Mouse (Mus musculus): Measurements from ENCODE around the gene Ccdc141.

Ccdc141 gene

DNA sequence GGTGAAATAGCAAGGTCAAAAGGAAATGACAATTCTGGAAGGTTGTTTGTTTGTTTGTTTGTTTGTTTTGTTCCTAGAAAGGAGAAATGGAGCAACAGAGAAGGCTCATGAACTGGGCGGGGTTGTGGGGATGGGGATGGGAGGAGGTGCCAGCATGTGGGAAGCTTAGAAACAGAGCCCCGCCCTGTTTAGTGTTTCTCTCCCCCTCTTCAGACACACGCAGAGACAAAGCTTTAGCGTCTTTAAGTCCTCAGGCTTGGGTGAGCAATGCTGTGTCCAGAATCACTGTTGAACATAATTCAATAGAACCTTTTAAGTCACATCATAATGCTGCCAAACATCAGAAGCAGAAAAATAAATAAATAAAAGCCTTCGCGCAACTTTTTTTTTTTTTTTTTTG lies 96.1 kb downstream of the Ccdc141 start:
- TF ChIP-seq GATA4 (IDR thresholded peaks at IDR 0.05; ENCODE audit: insufficient replicate concordance, low read length), result no peak

DNA sequence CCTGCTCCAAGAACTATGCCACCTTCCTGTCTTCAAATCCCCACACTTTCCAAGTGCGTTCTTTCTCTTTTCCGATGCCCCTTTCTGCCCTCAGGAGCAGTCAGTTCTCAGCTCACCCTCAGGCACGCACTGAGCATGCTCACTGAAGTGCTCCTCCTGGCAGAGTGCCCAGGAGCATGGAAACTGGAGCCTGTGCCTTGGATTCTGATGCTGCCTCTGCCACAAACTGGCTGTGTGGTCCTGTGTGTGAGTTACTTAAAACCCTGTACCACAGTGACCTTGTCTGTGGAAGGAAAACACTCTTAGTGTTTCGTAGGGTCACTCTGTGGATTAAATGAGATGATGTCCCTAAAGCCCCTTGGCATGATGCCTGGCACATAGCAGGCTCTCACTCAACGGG lies 96.5 kb downstream of the Ccdc141 start:
- TF ChIP-seq GATA4 (IDR thresholded peaks at IDR 0.05; ENCODE audit: insufficient replicate concordance, low read length), result no peak

DNA sequence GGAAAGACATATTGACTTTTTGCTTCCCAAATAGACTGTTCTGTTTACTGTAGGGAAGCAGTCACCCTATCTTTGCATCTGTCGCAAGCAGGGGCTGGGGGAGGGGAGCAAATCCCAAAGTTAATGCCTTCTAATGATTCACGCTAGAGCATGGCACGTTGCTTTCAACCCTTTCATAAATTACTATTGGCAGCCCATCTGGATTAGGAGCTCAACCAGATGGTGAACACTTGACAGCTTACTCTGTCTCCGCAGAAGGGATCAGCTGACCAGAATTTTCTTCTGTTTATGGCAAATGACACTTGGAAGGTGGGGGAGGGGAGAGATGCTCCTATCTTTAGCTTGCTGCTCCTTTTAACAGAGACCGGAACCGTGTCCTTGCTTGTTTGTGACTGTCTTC lies 105.1 kb downstream of the Ccdc141 start:
- TF ChIP-seq GATA4 (IDR thresholded peaks at IDR 0.05; ENCODE audit: insufficient replicate concordance, low read length), result no peak

DNA sequence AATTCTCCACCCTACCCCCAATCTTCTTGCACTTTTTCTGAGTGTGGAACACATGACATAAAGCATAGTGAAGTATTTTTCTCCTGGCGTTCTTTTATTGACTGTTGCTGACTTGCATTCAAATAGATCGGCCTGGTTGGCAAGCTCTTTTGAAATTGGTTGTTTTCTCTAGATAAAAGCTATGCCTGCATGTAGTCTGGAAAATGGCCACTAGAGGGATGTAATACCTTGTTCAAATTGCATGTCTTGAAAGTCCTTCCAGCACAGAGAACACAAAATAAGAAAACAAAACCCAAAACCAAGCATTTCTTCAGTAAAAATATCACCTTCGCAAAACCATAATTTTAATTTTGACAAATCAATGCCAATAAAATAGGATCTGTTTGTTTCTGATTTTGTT lies 108.6 kb downstream of the Ccdc141 start:
- no peak for TF ChIP-seq GATA4 (IDR thresholded peaks at IDR 0.05; ENCODE audit: insufficient replicate concordance, low read length)

DNA sequence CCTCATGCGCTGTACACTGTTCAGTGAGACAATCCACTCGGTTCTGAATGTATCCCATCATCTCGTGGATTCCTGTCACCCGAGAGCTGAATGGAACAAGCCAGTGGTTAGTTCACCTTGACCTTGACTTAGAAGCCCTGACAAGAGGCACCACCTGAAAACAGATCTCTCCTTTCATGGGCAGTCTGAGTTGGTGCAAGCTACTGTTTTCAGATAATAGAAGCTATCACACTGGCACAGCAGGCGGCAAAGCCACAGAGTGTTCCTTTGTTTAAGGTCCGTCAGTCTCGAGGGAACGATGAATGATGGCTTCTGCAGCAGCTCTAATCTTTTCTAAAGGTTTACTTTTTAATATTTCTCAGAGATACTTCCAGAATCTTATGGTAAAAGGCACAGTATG lies 110.8 kb downstream of the Ccdc141 start:
- no peak for TF ChIP-seq GATA4 (IDR thresholded peaks at IDR 0.05; ENCODE audit: insufficient replicate concordance, low read length)

DNA sequence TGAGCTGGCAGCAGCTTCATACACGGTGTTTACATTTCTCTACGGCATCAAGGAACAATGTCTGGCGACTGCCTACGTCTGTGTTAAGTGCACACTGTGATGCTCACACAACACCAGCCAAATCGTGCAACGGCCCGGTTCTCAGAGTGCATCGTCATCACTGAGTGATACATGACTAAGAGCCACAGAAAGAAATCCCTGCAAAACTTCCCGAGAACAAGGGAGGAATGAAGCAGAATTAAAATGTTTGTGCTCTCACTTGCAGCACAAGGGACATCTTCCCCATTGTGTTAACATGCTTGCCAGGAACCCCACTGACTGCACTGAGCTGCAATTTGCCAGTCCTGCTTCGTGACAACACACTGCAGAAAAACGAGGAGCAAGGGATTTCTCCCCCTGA lies 114.1 kb downstream of the Ccdc141 start:
- TF ChIP-seq GATA4 (IDR thresholded peaks at IDR 0.05; ENCODE audit: insufficient replicate concordance, low read length), result no peak

DNA sequence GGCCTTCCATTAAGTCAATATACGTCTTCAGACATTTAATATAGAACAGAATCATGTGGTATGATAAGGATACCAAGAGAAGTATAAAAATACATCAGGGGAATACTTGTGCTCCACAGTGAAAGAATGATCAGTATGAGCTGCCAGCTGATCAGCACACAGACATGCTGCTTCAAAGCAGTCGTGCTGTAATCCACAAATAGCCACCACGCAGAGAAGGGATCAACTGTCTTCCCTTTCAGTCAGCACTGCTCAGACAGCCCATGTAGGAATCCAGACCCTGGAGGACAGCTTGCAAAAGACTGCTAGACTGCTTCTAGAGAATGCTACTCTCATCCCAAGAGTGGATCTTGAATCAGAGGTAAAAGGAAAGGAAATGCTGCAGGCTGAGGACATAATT lies 127.5 kb downstream of the Ccdc141 start:
- no peak for TF ChIP-seq GATA4 (IDR thresholded peaks at IDR 0.05; ENCODE audit: insufficient replicate concordance, low read length)

DNA sequence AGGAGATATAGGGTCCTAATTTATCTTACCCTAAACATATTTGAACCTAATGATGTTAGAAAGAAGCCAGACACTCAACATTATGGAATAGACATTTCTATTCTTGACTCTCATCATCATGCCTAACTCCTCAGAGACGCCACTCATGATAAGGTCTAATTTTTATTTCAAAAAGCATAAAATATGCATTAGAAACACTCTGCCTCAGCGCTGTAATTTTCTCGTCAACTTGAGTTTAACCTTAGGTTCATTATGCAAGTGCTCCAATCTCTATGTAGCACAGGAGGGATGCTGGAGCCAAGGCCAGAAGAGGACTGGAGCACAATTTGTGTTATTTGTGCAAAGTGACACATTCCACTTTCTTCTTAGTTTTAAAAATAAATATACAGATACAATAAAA lies 130.8 kb downstream of the Ccdc141 start:
- no peak for TF ChIP-seq GATA4 (IDR thresholded peaks at IDR 0.05; ENCODE audit: insufficient replicate concordance, low read length)

DNA sequence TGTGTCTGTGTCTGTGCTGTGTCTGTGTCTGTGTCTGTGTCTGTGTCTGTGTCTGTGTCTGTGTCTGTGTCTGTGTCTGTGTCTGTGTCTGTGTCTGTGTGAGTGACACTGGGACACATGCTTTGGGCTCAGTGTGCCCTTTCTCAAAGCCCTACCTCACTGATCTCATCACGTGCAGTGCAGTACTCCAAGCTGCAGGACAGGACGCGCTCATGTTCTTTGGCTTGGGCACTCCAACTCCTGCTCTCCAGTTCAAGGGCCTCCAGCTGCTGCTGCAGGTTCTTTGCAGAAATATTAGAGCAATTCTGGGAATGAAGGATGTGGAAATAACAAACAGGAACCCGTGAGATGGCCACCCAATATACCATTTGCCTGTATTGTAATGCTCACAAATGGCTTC lies 131.2 kb downstream of the Ccdc141 start:
- no peak for TF ChIP-seq GATA4 (IDR thresholded peaks at IDR 0.05; ENCODE audit: insufficient replicate concordance, low read length)

DNA sequence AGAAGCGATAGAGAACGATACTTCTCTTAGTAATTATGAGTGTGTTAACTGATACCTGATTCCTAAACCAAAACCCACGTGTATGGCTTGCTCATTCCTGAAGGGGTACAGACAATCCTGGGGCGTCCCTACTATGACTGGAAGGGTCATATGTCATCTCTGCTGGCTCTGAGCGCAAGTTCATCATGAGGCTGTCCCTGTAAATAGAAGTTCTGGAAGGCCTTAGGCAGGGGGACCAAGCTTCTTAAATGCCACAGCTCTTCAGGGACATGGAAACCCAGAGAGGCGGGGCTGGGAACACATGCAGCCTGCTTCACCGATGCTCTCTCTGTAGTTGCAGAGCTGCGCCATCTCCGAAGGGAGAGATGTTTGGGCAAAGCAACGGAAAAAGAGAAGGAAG lies 133.2 kb downstream of the Ccdc141 start:
- no peak for TF ChIP-seq GATA4 (IDR thresholded peaks at IDR 0.05; ENCODE audit: insufficient replicate concordance, low read length)

DNA sequence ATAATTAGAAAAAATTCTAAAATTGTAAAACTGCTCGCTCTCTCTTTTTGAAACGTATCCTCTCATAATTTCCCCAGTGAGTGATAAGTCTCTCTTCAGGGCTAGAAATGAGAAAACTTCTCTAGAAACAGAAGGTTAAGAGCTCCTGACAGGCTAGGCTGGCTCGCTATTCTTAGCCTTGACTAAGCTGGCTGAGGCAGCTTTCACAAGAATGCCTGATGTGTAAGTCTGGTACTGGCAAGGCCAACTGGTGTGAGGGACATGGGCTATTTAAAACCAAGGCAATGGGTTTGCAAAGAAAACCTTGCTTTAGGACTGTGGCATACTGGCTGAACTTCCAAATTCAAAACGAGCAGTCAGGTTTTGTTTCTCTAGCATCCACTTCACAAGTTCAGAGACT lies 136.3 kb downstream of the Ccdc141 start:
- no peak for TF ChIP-seq GATA4 (IDR thresholded peaks at IDR 0.05; ENCODE audit: insufficient replicate concordance, low read length)

DNA sequence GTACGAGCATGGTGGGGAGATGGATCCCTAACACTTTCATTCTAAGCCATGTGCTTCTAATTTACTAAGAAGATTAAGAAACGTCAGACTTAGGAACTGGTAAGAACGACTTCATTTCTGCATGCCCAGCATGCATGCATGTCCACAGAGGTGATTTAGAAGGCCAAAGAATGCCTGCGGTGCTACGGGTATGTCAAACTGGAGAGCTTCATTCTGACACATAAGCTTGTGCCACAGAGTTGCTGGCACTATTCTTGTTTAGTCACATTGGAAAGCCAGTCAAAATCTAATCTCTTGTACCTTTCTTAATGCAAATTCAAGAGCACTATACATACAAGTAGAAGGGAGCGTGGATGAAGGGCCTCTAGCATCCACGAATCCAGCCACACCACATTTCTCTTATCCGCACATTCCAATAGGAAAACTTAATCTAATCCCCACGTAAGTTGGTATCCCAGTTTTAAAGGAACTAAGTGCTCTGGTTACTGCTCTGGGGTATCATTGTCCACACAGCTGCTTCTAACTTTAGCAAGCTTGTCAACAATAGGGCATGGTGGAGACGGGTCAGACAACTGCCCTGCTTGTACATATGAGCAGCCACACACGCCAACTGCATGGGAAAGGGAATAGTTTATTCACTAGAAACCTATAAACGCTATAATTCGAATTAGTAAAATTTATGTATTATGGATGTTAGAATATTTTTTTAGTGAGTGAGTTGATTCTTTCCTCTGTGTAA lies 136.9 kb downstream of the Ccdc141 start:
- no peak for TF ChIP-seq GATA4 (IDR thresholded peaks at IDR 0.05; ENCODE audit: insufficient replicate concordance, low read length)

DNA sequence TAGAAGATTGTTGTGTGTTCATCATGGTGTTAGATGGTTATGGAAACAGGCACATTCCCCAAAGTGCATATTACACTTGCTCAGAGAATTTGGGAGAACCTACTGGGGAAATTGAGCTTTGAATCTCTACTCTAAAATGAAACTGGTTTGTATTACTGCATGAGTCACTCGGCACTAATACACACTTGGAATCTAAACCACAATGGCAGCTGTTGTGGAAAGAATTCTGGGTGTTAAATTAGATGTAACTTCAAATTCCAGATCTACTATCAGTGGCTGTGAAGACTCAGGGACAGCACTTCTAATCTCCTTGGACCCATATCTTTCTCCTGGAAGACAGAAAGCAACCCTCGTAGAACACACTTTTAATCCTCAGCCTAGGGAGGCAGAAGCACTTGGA lies 149.8 kb downstream of the Ccdc141 start:
- no peak for TF ChIP-seq GATA4 (IDR thresholded peaks at IDR 0.05; ENCODE audit: insufficient replicate concordance, low read length)

DNA sequence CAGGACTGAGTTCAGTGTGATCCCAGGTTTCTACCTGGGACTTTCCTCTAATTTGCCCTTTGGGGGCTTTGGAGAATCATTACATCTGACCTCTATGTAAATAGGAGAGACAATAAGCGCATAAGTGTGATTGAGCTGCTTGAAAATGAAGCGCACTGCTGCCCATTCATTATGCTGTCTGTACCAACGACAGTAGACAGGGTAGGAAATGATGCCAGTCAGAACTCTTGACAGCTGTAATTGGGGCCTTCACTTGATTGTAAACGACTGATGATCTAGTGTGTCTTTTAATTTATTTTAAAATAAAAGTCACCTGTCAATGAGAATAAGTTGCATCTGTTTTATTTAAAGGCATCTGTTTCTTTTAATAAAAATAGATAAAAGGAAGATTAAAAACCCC lies 152.7 kb downstream of the Ccdc141 start:
- no peak for TF ChIP-seq GATA4 (IDR thresholded peaks at IDR 0.05; ENCODE audit: insufficient replicate concordance, low read length)

DNA sequence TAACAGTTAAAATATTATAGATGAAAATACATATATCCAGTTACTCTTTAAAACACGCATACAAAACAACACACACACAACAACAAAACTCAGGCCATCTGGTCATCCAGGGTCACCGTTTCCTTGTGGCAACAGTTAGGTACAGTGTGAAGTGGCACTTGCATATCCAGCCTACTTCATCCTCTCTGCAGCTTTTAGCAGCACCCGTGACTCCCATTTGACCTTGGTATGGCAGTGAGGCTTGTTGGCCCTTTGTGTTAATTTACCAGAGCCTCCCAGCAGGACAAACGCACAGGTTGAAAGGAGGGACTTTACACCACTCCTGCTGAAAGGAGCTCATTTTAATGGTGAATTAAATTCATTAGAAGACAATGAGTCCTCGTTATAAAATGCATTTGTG lies 158.5 kb downstream of the Ccdc141 start:
- no peak for TF ChIP-seq GATA4 (IDR thresholded peaks at IDR 0.05; ENCODE audit: insufficient replicate concordance, low read length)

DNA sequence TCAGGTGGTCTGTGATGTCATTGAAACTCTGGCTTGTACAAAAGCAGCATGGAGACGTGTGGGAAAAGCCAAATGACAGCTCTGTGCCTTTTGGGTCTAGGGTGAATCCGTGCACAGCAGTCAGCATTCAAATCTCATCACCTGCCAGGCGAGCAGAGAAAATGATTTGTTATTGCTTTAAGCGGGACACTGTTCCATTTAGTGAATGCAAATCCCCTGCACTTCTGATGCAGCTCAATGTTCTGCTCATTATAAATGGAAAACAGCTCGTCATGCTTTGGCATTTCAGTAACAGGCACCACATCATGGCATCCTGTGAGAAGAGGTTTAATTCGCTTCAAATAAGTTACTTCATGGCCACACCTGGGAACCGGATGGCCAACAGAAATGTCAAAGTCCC lies 163.4 kb downstream of the Ccdc141 start:
- no peak for TF ChIP-seq GATA4 (IDR thresholded peaks at IDR 0.05; ENCODE audit: insufficient replicate concordance, low read length)

DNA sequence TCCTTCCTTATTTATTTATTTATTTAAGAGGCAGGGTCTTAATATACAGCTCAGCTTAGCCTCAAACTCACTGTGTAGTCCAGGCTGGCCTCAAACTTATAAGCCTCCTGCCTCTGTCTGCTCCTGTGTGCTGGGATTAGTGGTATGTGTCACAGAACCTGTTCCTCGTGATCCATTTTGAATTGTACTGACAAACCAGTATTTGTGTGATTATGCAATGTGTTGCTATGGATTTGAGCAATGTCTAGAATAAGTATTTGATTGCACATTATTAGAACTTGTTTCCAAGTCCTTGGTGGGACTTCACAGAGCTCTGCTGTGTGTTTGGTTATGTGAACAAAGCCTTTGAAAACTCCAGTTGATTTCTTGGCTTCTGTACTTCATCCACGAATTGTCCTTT lies 167.3 kb downstream of the Ccdc141 start:
- no peak for TF ChIP-seq GATA4 (IDR thresholded peaks at IDR 0.05; ENCODE audit: insufficient replicate concordance, low read length)
